Mouse (Mus musculus) retina, adult 2 months (tissue): ENCODE measurements around the gene Rnf144b.

Experiments used
- DNase-seq: peaks from one replicate; pipeline ENCODE4 v3.0.0-alpha.2; 2012; ENCODE audit warnings: low read depth, low spot score

The Rnf144b gene

GRCm38 (mm10) chr13:47220426-47220825 is 98.0 kb downstream of the Rnf144b start:
- DNase-seq: no peak

GRCm38 (mm10) chr13:47223576-47224538 is 101.4 kb downstream of the Rnf144b start:
- no peak for DNase-seq

DNA sequence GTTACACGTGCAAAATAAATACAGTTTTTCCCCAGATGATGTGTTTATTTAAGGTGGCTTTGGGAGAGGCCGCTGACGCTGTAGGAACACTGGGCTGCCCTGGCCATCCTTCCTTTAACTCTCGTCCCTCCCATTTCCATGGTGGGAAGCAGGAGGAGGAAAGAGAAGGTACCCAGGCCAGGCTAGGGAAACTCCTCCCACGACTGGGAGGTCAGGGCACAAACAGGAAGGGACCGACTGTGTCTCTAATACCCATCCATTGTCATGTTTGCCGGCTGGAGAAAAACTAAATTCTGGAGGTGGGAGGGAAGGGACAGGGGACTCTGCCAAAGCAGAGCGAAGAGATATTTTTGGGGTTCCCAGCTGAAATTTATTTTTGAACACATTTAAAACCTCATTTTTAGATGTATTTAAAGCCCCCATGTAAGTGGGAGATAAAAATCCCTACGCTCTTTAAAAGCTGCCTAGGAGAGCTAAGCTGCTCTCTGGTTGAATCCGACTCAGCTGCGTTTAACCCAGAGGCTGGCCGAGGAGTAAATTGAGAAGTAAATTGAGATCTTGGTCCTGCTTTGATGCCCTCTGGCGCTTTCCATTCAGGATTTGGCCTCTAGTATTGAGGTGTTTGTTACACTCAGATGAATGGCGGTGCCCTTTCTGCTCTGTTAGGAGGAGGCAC is 102.3 kb downstream of the Rnf144b start:
- DNase-seq: no peak

GRCm38 (mm10) chr13:47225324-47225697 is 102.9 kb downstream of the Rnf144b start:
- no peak for DNase-seq

GRCm38 (mm10) chr13:47225802-47226201 is 103.3 kb downstream of the Rnf144b start:
- DNase-seq: no peak

DNA sequence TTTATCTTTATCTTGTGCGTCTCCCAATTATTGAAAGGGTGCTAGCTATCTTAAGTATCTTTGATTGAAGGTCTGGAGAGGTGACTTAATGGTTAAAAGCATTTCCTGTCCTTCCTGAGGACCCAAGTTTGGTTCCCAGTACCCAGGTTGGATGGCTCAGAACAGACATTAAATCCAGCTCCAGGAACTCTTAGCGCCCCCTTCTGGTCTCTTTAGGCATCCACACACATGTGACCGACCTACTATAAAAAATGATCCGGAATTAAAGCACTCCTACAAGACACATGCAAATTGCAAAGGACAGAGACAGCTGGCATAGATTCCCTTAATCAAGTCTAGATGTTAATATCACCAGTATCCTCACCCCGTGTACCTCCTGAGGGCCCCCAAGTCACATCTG is 104.1 kb downstream of the Rnf144b start:
- no peak for DNase-seq

GRCm38 (mm10) chr13:47228201-47228600 is 105.7 kb downstream of the Rnf144b start:
- no peak for DNase-seq

- DNase-seq: no peak
Measured at GRCm38 (mm10) chr13:47228626-47229190, 106.3 kb downstream of the Rnf144b start.

DNA sequence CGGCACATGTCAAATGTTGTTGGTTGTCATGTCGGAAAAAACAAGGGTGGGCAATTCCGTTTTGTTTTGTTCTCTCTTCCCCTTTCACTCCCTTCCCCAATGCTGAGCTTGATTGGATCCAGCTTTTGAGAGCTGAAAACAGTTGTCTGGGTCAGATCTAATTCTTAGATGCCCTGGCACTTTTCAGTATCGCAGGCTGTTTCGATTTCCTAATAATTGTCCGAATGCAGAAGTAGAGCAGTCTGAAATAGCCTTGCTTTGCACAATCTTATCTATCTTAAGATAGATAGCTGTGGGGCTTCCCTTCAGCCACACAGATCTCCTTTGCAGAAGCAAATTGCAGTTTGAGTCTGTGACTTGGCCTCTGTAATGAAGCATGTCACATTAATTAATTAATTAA is 109.7 kb downstream of the Rnf144b start:
- DNase-seq: no peak

DNA sequence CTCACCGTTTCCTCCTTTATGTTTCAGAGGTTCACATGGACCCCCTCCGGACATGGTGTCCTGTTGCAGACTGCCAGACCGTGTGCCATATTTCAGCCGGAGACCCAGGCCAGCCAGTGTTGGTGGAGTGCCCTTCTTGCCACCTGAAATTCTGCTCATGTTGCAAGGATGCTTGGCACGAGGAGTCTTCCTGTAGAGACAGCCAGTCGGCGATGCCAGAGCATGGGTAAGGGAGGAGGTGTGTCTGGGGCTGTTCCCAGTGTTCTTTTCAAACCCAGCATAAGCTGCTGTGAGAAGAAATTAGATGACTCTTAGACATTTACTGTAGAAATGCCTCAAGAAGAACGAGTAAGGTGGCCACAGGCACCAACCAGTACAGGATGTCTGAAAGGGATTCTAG is 114.9 kb downstream of the Rnf144b start:
- DNase-seq: no peak

DNA sequence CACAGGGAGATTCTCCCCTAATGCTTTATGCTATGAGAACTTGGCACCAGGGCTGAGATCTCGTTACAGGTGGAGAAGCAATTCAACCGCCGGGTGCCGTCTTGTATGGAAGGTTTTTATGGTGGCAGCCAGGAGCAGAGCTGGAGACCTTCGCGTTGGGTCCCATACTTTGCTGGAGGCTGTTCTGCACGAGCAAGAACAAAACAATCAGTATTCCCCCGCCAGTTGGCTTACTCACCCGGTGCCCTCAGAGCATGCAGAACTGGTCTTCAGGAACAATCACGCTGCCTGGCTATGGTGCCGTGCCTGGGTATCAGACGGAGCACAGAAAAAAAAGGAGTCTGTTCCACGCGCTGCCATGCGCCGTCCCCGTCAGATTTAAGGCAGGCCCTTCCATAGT is 115.7 kb downstream of the Rnf144b start:
- no peak for DNase-seq

- no peak for DNase-seq
Measured at GRCm38 (mm10) chr13:47243569-47243968, 121.1 kb downstream of the Rnf144b start.

- no peak for DNase-seq
Measured at GRCm38 (mm10) chr13:47244771-47245170, 122.3 kb downstream of the Rnf144b start.

GRCm38 (mm10) chr13:47246459-47246858 is 124.0 kb downstream of the Rnf144b start:
- no peak for DNase-seq

GRCm38 (mm10) chr13:47247156-47247800 is 124.8 kb downstream of the Rnf144b start:
- no peak for DNase-seq

DNA sequence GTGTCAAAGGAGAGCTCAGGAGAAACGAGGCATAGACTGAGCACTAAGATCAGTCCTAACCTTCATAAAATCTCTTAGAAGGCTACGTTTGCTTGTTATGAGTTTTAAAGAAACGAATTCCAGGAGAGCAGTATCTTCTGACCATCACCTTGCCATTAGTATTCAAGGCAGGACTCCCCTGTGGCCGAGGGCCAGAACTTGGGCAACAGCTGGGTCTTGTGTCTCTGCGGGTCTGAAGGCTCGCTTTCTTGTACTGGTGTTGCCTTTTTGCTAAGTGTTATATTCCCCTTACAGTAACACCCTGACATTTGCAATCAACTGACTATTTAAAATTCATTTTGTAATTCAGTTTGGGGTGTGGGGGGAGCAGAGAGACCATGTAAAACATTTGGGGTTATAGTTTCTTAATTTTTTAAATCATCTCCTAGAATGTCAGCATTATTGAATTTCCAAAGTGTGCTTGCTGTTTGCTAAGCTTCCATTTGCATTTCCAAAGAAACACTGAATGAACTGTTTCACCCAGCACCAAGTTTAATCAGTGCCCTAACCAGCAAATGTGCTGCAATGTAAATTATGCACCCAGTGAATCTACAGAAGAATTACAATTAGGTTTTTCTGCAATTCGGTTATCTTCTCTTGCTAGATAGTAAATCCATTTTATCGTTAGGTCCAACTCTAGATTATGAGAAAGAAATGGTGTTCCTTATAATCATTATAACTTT is 126.0 kb downstream of the Rnf144b start:
- no peak for DNase-seq

- no peak for DNase-seq
Measured at GRCm38 (mm10) chr13:47250615-47251014, 128.2 kb downstream of the Rnf144b start.

- no peak for DNase-seq
Measured at GRCm38 (mm10) chr13:47251114-47251764, 128.8 kb downstream of the Rnf144b start.

GRCm38 (mm10) chr13:47253711-47254110 is 131.3 kb downstream of the Rnf144b start:
- DNase-seq: no peak

DNA sequence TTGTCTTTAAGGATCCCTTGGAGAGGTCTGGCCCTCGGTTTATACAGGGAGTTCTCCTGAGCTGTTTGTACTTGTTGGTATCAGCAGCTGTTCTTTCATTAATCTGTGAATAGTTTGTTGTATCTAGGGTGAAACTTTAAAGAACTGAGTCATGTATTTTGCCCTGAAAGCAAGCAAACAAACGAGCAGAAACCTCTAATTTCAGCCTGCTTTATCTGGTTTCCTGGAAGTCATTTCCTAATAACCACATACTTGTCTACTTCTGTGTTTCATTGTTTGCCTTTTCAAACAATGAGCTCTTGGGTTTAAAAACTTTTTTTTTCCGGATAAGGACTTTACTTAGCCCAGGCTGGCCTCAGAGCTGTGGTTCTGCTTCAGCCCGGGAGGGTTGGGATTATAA is 136.8 kb downstream of the Rnf144b start:
- no peak for DNase-seq

- no peak for DNase-seq
Measured at GRCm38 (mm10) chr13:47261961-47262360, 139.5 kb downstream of the Rnf144b start.
